Comparison of ENCODE assay signal across 8 mouse cellular contexts in genomic region chr13:34002058-34003006, GRCm38 (mm10). TPM values are rescaled to one million over a fixed set of nuclear protein-coding genes. Genes with fewer than 3 reads are reported as not detected.
DNase-seq lines count a peak whose midpoint lies in the region; ATAC-seq and TF ChIP-seq lines count a peak whose summit lies in the region.

Gene Ripk1 (plus strand): TSS chr13:34002363.
Gene Serpinb6a (minus strand): TSS chr13:34002794.

- H3K27ac ChIP-seq in embryonic facial prominence, embryonic 13.5 days, result peak within 1 kb of the TSS; percentile 84
- peak within 1 kb of the TSS; percentile 75 for H3K27ac ChIP-seq in kidney, adult 2 months (ENCODE audit: insufficient read depth, low read depth, low read length)
- peak within 1 kb of the TSS; percentile 92 for H3K27ac ChIP-seq in limb, embryonic 12.5 days
- peak within 1 kb of the TSS; percentile 93 for H3K27ac ChIP-seq in midbrain, embryonic 15.5 days
- H3K27ac ChIP-seq in spleen, adult 2 months (ENCODE audit: insufficient read depth, low read length), result peak within 1 kb of the TSS; percentile 98

- under 1% methylated on average over 92 of the region's 92 CpGs for WGBS in embryonic facial prominence, embryonic 13.5 days
- WGBS in kidney, adult 2 months, result under 1% methylated on average over 92 of the region's 92 CpGs
- WGBS in limb, embryonic 12.5 days, result under 1% methylated on average over 92 of the region's 92 CpGs
- under 1% methylated on average over 91 of the region's 92 CpGs for WGBS in midbrain, embryonic 15.5 days
- under 1% methylated on average over 90 of the region's 92 CpGs for WGBS in spleen, adult 2 months

- peak; percentile 98 for ATAC-seq in embryonic facial prominence, embryonic 13.5 days (ENCODE audit: insufficient number of reproducible peaks, insufficient read depth, low FRiP score, low TSS enrichment, low read depth)
- peak; percentile 97 for ATAC-seq in limb, embryonic 12.5 days (ENCODE audit: insufficient number of reproducible peaks, insufficient read depth, low FRiP score, low TSS enrichment, low read depth)
- peak; percentile 98 for ATAC-seq in midbrain, embryonic 15.5 days (replicated peaks)

- peaks cover 5% of the 10 kb centered on the region; the same call in 1 of the 2 replicates for H3K36me3 ChIP-seq in embryonic facial prominence, embryonic 13.5 days
- no peaks in the 10 kb centered on the region for H3K36me3 ChIP-seq in kidney, adult 2 months (ENCODE audit: control insufficient read depth, insufficient read depth, low read length)
- no peaks in the 10 kb centered on the region for H3K36me3 ChIP-seq in limb, embryonic 12.5 days
- no peaks in the 10 kb centered on the region for H3K36me3 ChIP-seq in midbrain, embryonic 15.5 days (replicated peaks)
- H3K36me3 ChIP-seq in spleen, adult 2 months (ENCODE audit: control insufficient read depth, insufficient read depth, low read length), result 0 out of 2 replicates have a peak, but pooled peaks cover 1% of the 10 kb centered on the region

- peak within 1 kb of the TSS; percentile 84 for H3K4me2 ChIP-seq in embryonic facial prominence, embryonic 13.5 days
- peak within 1 kb of the TSS; percentile 81 for H3K4me2 ChIP-seq in limb, embryonic 12.5 days
- peak within 1 kb of the TSS; percentile 75 for H3K4me2 ChIP-seq in midbrain, embryonic 15.5 days

- peaks cover 11% of the 10 kb centered on the region for H3K4me1 ChIP-seq in embryonic facial prominence, embryonic 13.5 days
- peaks cover 4% of the 10 kb centered on the region; the same call in 1 of the 2 replicates for H3K4me1 ChIP-seq in kidney, adult 2 months (ENCODE audit: control insufficient read depth, insufficient read depth, low read length)
- peaks cover 5% of the 10 kb centered on the region; the same call in 1 of the 2 replicates for H3K4me1 ChIP-seq in limb, embryonic 12.5 days (replicated peaks)
- peaks cover 17% of the 10 kb centered on the region for H3K4me1 ChIP-seq in midbrain, embryonic 15.5 days
- H3K4me1 ChIP-seq in spleen, adult 2 months (ENCODE audit: control insufficient read depth, insufficient read depth, insufficient read length), result peaks cover 3% of the 10 kb centered on the region

- H3K9ac ChIP-seq in embryonic facial prominence, embryonic 13.5 days, result peak within 1 kb of the TSS; percentile 88
- H3K9ac ChIP-seq in limb, embryonic 12.5 days (replicated peaks), result peak within 1 kb of the TSS; percentile 78
- H3K9ac ChIP-seq in midbrain, embryonic 15.5 days, result peak within 1 kb of the TSS; percentile 67

- peak; percentile 34; the same call in 1 of the 2 replicates for TF ChIP-seq CTCF in kidney, adult 2 months (conservative IDR thresholded peaks at IDR 0.05; ENCODE audit: insufficient read depth, insufficient read length, low read depth, low read length)
- peak; percentile 42; the same call in 1 of the 2 replicates for TF ChIP-seq CTCF in spleen, adult 2 months (IDR thresholded peaks at IDR 0.05; ENCODE audit: extremely low read depth, insufficient read depth, insufficient read length, insufficient replicate concordance)

- DNase-seq in 3134 (ENCODE audit: extremely low read depth, insufficient read length, low spot score), result peak; percentile 91
- DNase-seq in adrenal gland, postnatal 36 days, result peak; percentile 94 to 95
- DNase-seq in heart, adult 18-20 months, result peak; percentile 94 to 96
- peak; percentile 94 for DNase-seq in kidney, adult 2 months
- peak; percentile 84 to 91 for DNase-seq in spleen, adult 2 months (ENCODE audit: low read depth in 1 of 2, low spot score in 2 of 2)

- H3K9me3 ChIP-seq in embryonic facial prominence, embryonic 13.5 days, result no peaks in the 10 kb centered on the region
- no peaks in the 10 kb centered on the region for H3K9me3 ChIP-seq in limb, embryonic 12.5 days
- no peaks in the 10 kb centered on the region for H3K9me3 ChIP-seq in midbrain, embryonic 15.5 days

- no peaks in the 10 kb centered on the region for H3K27me3 ChIP-seq in embryonic facial prominence, embryonic 13.5 days
- H3K27me3 ChIP-seq in kidney, adult 2 months (replicated peaks; ENCODE audit: control insufficient read depth, insufficient read depth, low read length), result no peaks in the 10 kb centered on the region
- no peaks in the 10 kb centered on the region for H3K27me3 ChIP-seq in limb, embryonic 12.5 days
- H3K27me3 ChIP-seq in midbrain, embryonic 15.5 days (replicated peaks), result no peaks in the 10 kb centered on the region
- H3K27me3 ChIP-seq in spleen, adult 2 months (ENCODE audit: control insufficient read depth, insufficient read depth, low read length), result no peaks in the 10 kb centered on the region

- TF ChIP-seq POLR2A in kidney, adult 2 months (IDR thresholded peaks at IDR 0.05; ENCODE audit: low read depth, low read length), result peak; percentile 40
- peak; percentile 49 for TF ChIP-seq POLR2A in spleen, adult 2 months (IDR thresholded peaks at IDR 0.05; ENCODE audit: low read depth, low read length)

- peak within 1 kb of the TSS; percentile 86 for H3K4me3 ChIP-seq in embryonic facial prominence, embryonic 13.5 days
- peak within 1 kb of the TSS; percentile 87 for H3K4me3 ChIP-seq in kidney, adult 2 months (ENCODE audit: insufficient read depth, low read depth, low read length)
- H3K4me3 ChIP-seq in limb, embryonic 12.5 days (replicated peaks), result peak within 1 kb of the TSS; percentile 97
- peak within 1 kb of the TSS; percentile 75 for H3K4me3 ChIP-seq in midbrain, embryonic 15.5 days
- H3K4me3 ChIP-seq in spleen, adult 2 months (ENCODE audit: extremely low read depth, insufficient read depth, insufficient read length), result peak within 1 kb of the TSS; percentile 100

RNA-seq across cellular contexts. Expression of gene Ripk1, which starts in this region (rescaled TPM):
- total RNA-seq in adrenal gland, postnatal 36 days (2021), result 10 to 100 TPM; 29.9 to 35.4 TPM
- 14.8 and 17.3 TPM in 2 replicates for polyA plus RNA-seq in embryonic facial prominence, embryonic 13.5 days (2015; fragmentation: Nextera tagmentation; extraction: Ambion mirVana)
- 1 to 10 TPM; 6.8 to 7.2 TPM for total RNA-seq in heart, adult 18-20 months (2021)
- polyA plus RNA-seq in kidney, adult 2 months (2012; rRNA removed), result 7.4 and 7.6 TPM in 2 replicates
- polyA plus RNA-seq in limb, embryonic 12.5 days (2016; fragmentation: Nextera tagmentation; extraction: Ambion mirVana), result 12.7 and 15.6 TPM in 2 replicates
- polyA plus RNA-seq in midbrain, embryonic 15.5 days (2015; fragmentation: Nextera tagmentation; extraction: Ambion mirVana), result 6.2 and 6.7 TPM in 2 replicates
- 6.5 and 11.4 TPM in 2 replicates for polyA plus RNA-seq in spleen, adult 2 months (2012; rRNA removed)

RNA-seq across cellular contexts. Expression of gene Serpinb6a, which starts in this region (rescaled TPM):
- total RNA-seq in adrenal gland, postnatal 36 days (2021), result 100 to 1,000 TPM; 425 to 528 TPM
- polyA plus RNA-seq in embryonic facial prominence, embryonic 13.5 days (2015; fragmentation: Nextera tagmentation; extraction: Ambion mirVana), result 71.2 and 74.5 TPM in 2 replicates
- total RNA-seq in heart, adult 18-20 months (2021), result 100 to 1,000 TPM; 124 to 127 TPM
- 26.6 and 31.1 TPM in 2 replicates for polyA plus RNA-seq in kidney, adult 2 months (2012; rRNA removed)
- 55.4 and 60.9 TPM in 2 replicates for polyA plus RNA-seq in limb, embryonic 12.5 days (2016; fragmentation: Nextera tagmentation; extraction: Ambion mirVana)
- 29.1 and 33.9 TPM in 2 replicates for polyA plus RNA-seq in midbrain, embryonic 15.5 days (2015; fragmentation: Nextera tagmentation; extraction: Ambion mirVana)
- 32.6 and 36.3 TPM in 2 replicates for polyA plus RNA-seq in spleen, adult 2 months (2012; rRNA removed)

Comparison
In these comparisons a context has a peak if more than half of its experiments do, and no peak if none do; other contexts are left out.
1. Peak in every context shown above with its lines: DNase-seq, ATAC-seq, H3K4me3 ChIP-seq and H3K27ac ChIP-seq.